Mouse (Mus musculus) midbrain, embryonic 11.5 days (tissue): ENCODE measurements at regions not wholly inside any gene's neighbourhood (a gene's known extent, or its start where the extent isn't known, plus 50 kb on each side); places are given as distances from the start of the nearest gene placed in this dataset.
A peak's percentile ranks its signal among the peaks of the same experiment; 100 is the strongest.

Experiments used
- ATAC-seq: fragments of 200-750 bp; cut with Nextera tagmentation; 2 replicates; pipeline ENCODE4 v1.8.0; 2017; ENCODE audit warnings: moderate TSS enrichment, moderate library complexity; ENCODE audit not compliant: low FRiP score
- DNase-seq: peaks from one replicate; pipeline ENCODE4 v3.0.0; 2015; ENCODE audit warnings: low spot score; ENCODE audit errors: missing footprints
- H3K27ac ChIP-seq: fragments of 300-500 bp; sonication (generic); 2 replicates; pipeline ENCODE4 v1.5.1; 2014; ENCODE audit warnings: low read depth, low read length
- H3K27me3 ChIP-seq: fragments of 300-500 bp; sonication (generic); 2 replicates; pipeline ENCODE4 v1.6.1; 2014; ENCODE audit warnings: mild to moderate bottlenecking, low read length, moderate library complexity, mixed read lengths; ENCODE audit not compliant: control insufficient read depth, insufficient read depth
- H3K36me3 ChIP-seq: fragments of 300-500 bp; sonication (generic); 2 replicates; pipeline ENCODE4 v1.6.1; 2014; ENCODE audit warnings: mild to moderate bottlenecking, low read length, moderate library complexity, mixed read lengths; ENCODE audit not compliant: control insufficient read depth, insufficient read depth
- H3K4me1 ChIP-seq: fragments of 300-500 bp; sonication (generic); 2 replicates; pipeline ENCODE4 v1.6.1; 2014; ENCODE audit warnings: low read length; ENCODE audit not compliant: control insufficient read depth, insufficient read depth
- H3K4me2 ChIP-seq: fragments of 300-500 bp; sonication (generic); 2 replicates; pipeline ENCODE4 v1.6.1; 2014; ENCODE audit warnings: mild to moderate bottlenecking, moderate library complexity
- H3K4me3 ChIP-seq: fragments of 300-500 bp; sonication (generic); 2 replicates; pipeline ENCODE4 v1.5.1; 2014; ENCODE audit warnings: low read depth, low read length
- H3K9ac ChIP-seq: fragments of 300-500 bp; sonication (generic); 2 replicates; pipeline ENCODE4 v1.6.1; 2014; ENCODE audit warnings: low read length
- H3K9me3 ChIP-seq: fragments of 300-500 bp; sonication (generic); 2 replicates; pipeline ENCODE4 v1.6.1; 2016; ENCODE audit warnings: low read length; ENCODE audit not compliant: control insufficient read depth
- WGBS: fragments of 180-500 bp; shearing (Covaris S2); extraction: QIAGEN DNeasy Blood & Tissue Kit; methylation state at CpG from one replicate; pipeline ENCODE4 v1.1.7; 2014; 5-methylcytosine and 5-hydroxymethylcytosine counted together

DNA sequence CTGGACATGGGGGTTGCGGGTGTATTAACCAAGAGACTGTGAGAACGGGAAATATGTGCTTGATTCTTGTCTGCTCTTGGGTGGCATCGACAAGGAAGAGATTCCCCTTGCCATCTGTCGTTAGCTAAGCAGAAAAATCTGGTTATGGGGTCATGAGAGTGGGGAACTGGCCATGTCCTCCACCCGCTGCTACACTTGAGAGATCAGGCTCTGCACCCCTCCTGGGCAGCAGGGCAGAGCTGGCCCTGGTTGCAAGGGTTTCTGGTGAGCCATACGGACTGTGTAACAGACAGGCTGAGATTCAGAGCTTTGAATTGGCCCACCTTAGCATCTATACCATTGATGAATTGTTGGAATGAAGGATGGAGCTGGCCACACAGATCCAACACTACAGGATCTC lies 1048.1 kb upstream of the Tmprss15 start:
- Histone ChIP-seq H3K9me3 (no peaks in the 10 kb centered on the region), H3K36me3 (no peaks in the 10 kb centered on the region), H3K4me2 (no peak overlapping the region), H3K4me1 (no peaks in the 10 kb centered on the region), H3K27ac (no peak overlapping the region), H3K4me3 (no peak overlapping the region), H3K27me3 (no peaks in the 10 kb centered on the region), H3K9ac (no peak overlapping the region)
- WGBS, result 82% methylated on average over 6 of the region's 6 CpGs
- ATAC-seq (no peak), DNase-seq (no peak)

DNA sequence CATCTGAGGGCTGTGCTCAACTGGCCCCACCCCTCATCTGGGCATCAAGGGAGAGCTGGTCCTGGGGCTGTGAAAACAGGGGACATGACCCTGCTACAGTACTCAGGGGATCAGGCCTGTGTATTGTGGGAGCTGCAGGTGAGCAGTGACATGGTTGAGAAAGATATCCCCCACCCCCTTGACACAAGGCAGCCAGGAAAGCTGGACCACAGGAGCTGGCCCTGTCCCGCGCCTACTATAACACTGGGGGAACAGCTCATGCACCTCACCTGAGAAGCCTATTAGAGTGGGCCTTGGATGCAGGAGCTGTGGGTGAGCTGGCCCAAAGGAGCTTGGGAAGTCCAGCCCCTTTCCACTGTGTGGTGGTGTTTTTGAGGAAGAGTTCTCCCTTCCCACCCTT lies 1047.3 kb upstream of the Tmprss15 start:
- WGBS, result 88% methylated on average over 2 of the region's 2 CpGs
- no peaks in the 10 kb centered on the region for H3K27me3 ChIP-seq
- H3K9me3 ChIP-seq, result no peaks in the 10 kb centered on the region
- no peak overlapping the region for H3K4me3 ChIP-seq
- ATAC-seq, result 0 out of 2 replicates have a peak, but pooled peaks have one; percentile 24
- H3K27ac ChIP-seq, result no peak overlapping the region
- no peak overlapping the region for H3K9ac ChIP-seq
- H3K4me2 ChIP-seq, result no peak overlapping the region
- H3K4me1 ChIP-seq, result no peaks in the 10 kb centered on the region
- H3K36me3 ChIP-seq, result no peaks in the 10 kb centered on the region
- DNase-seq, result no peak
